Mouse (Mus musculus) E14TG2a.4 (cell line): ENCODE results near the gene Brms1.
A peak's percentile ranks its signal among the peaks of the same experiment; 100 is the strongest.

Experiments used
- H3K27me3 ChIP-seq: 2 replicates; pipeline ENCODE4 v1.6.1; 2014; ENCODE audit warnings: low read length, control low read depth; ENCODE audit not compliant: insufficient read depth
- H3K36me3 ChIP-seq: 2 replicates; pipeline ENCODE4 v1.6.1; 2014; ENCODE audit warnings: low read length, control low read depth; ENCODE audit not compliant: insufficient read depth
- H3K4me1 ChIP-seq: replicated peaks from 2 replicates; pipeline ENCODE4 v1.6.1; 2014; ENCODE audit warnings: low read depth, low read length, control low read depth
- H3K4me3 ChIP-seq: replicated peaks from 2 replicates; pipeline ENCODE4 v1.5.1; 2014; ENCODE audit warnings: mild to moderate bottlenecking, low read length
- H3K9me3 ChIP-seq: 2 replicates; pipeline ENCODE4 v1.6.1; 2014; ENCODE audit warnings: low read length, control low read depth
- CTCF ChIP-seq: conservative IDR thresholded peaks from 2 replicates; pipeline ENCODE4 v1.5.1; 2014; ENCODE audit warnings: low read length
- NANOG ChIP-seq: IDR thresholded peaks from 2 replicates; pipeline ENCODE4 v1.6.1; 2014; ENCODE audit warnings: borderline replicate concordance, low read length, mixed read lengths
- POU5F1 ChIP-seq: IDR thresholded peaks from 2 replicates; pipeline ENCODE4 v1.6.1; 2014; ENCODE audit warnings: low read length, borderline replicate concordance

Gene Brms1

GRCm38 (mm10) chr19:5095887-5096474 is 54.8 kb downstream of the Brms1 start:
- Histone ChIP-seq H3K4me1 (peaks cover 82% of the 10 kb centered on the region), H3K27me3 (peaks cover 30% of the 10 kb centered on the region), H3K9me3 (no peaks in the 10 kb centered on the region), H3K4me3 (no peak overlapping the region), H3K36me3 (peaks cover 50% of the 10 kb centered on the region)
- TF ChIP-seq CTCF: no peak
- TF ChIP-seq NANOG: no peak
- TF ChIP-seq POU5F1: no peak

DNA sequence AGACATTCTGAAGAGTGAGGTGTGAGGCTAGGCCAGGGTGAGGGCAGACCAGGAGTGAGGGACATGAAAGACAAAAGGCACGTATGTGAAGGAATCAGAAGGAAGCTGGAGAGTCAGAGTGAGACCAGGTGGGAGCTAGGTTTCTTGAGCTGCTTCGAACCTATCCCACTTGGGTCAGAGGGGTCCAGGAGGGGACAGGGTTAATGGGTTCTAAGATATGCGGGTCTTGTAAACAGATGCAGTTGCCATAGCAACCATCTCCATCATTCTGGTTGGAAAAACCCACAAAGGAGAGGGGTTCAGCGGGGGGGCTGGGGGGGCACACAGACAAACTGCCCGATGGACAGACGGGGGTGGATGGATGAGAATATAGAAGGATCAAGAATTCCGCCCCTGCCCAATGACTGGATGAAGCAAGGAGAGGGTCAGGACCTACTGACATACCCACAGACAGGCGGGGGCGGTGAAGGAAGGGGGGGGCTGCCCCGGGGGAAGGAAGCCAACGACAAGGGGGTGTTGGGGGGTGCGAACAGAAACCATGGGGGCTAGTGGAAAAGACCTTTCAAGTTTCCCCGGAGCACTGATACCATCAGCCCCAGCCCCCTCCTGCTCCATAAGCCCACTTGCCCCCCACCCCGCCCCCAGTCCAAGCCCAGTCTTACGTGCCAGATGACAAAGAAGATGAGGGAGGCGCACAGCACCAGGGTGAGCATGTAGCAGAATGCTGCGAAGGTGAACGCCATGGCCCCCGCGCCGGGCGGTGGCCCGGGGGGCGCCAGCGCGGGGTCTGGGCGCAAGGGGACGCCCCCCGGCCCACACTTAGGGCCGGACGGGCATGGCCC is 56.6 kb downstream of the Brms1 start:
- H3K9me3 ChIP-seq: no peaks in the 10 kb centered on the region
- H3K36me3 ChIP-seq: peaks cover 50% of the 10 kb centered on the region
- TF ChIP-seq CTCF: no peak
- no peak for TF ChIP-seq POU5F1
- TF ChIP-seq NANOG: no peak
- peak overlapping the region; percentile 86 for H3K4me3 ChIP-seq
- H3K27me3 ChIP-seq: peaks cover 30% of the 10 kb centered on the region
- H3K4me1 ChIP-seq: peaks cover 84% of the 10 kb centered on the region

GRCm38 (mm10) chr19:5098363-5099143 is 57.4 kb downstream of the Brms1 start, which contains the start of gene Cnih2:
Cnih2 (minus strand) TSS chr19:5098521.
- no peaks in the 10 kb centered on the region for H3K9me3 ChIP-seq
- H3K36me3 ChIP-seq: peaks cover 50% of the 10 kb centered on the region
- peaks cover 76% of the 10 kb centered on the region for H3K4me1 ChIP-seq
- TF ChIP-seq NANOG (no peak), CTCF (no peak), POU5F1 (no peak)
- peak within 1 kb of the TSS; percentile 86 for H3K4me3 ChIP-seq
- peaks cover 30% of the 10 kb centered on the region for H3K27me3 ChIP-seq
